Mouse (Mus musculus): ENCODE data around the gene Chst15. TPM values are rescaled to one million over a fixed set of nuclear protein-coding genes. Genes with fewer than 3 reads are reported as not detected.

Gene Chst15
- 12.5 TPM for polyA plus RNA-seq (2017; shearing (Covaris generic))

DNA sequence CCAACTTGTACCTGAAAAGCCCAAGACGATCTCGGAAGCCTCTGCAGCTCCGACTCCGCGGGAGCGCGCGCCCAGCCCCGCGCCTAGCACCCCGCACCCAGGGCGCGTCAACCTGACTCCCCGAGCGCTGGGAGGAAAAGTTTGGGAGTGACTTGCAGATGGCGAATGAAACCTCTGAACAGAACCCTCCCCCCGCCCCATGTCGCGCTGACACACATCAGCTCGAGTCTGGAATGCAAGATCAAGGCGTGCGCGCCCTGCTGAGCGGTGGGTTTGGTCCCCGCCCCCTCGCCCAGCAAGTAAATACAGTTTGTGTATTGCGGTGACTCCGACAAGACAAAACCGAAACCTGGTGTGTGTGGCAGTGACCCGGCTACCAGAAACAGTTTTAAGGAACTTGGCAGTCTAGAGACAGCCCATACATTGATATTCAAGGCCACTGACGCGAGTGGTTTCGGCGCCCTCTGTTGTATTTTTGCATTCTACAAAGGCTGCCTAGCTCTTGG is at the start of gene Chst15:
Gene Chst15 (minus strand): TSS at position 193 of the 506 bp plus-strand sequence.

Other genes with a start within 250 kb of the Chst15 start
- gene Cpxm2, start 162.5 kb downstream of the Chst15 start, polyA plus RNA-seq (2017; shearing (Covaris generic)): not detected

All from activated CD4-positive, CD25-positive, alpha-beta regulatory T cell, adult 9 weeks (primary cell).